Mouse (Mus musculus) liver, embryonic 14.5 days (tissue): ENCODE measurements at regions not wholly inside any gene's neighbourhood (a gene's known extent, or its start where the extent isn't known, plus 50 kb on each side); places are given as distances from the start of the nearest gene placed in this dataset.

Experiments used
- ATAC-seq: fragments of 200-750 bp; cut with Nextera tagmentation; 2 replicates; pipeline ENCODE4 v1.8.0; 2017; ENCODE audit warnings: moderate number of reproducible peaks, mild to moderate bottlenecking, moderate library complexity; ENCODE audit not compliant: insufficient read depth
- DNase-seq, 3 experiments: peaks; one replicate each; pipeline ENCODE4 v3.0.0-alpha.2; 2012 to 2013; ENCODE audit warnings: low read depth in 3 of 3, low spot score in 3 of 3
- H3K27ac ChIP-seq: fragments of 300-500 bp; sonication (generic); 2 replicates; pipeline ENCODE4 v1.5.1; 2014; ENCODE audit warnings: moderate library complexity, mild to moderate bottlenecking, control low read depth, inconsistent platforms
- H3K27me3 ChIP-seq: fragments of 300-500 bp; sonication (generic); 2 replicates; pipeline ENCODE4 v1.6.1; 2014; ENCODE audit warnings: mild to moderate bottlenecking, low read length, moderate library complexity; ENCODE audit not compliant: control insufficient read depth, insufficient read depth
- H3K36me3 ChIP-seq: fragments of 300-500 bp; sonication (generic); replicated peaks from 2 replicates; pipeline ENCODE4 v1.6.1; 2014; ENCODE audit warnings: low read depth; ENCODE audit not compliant: control insufficient read depth, insufficient read depth
- H3K4me1 ChIP-seq, 2 experiments: fragments of 200-500 bp in 1 of 2; fragments of 300-500 bp in 1 of 2; sonication (generic) in 1 of 2; replicated peaks; 2 replicates each; pipeline ENCODE4 v1.6.1; 2012 to 2014; ENCODE audit warnings: antibody characterized with exemption in 1 of 2, inconsistent platforms in 1 of 2, low read length in 1 of 2; ENCODE audit not compliant: control insufficient read depth in 2 of 2, insufficient read depth in 2 of 2
- H3K4me2 ChIP-seq: fragments of 300-500 bp; sonication (generic); 2 replicates; pipeline ENCODE4 v1.6.1; 2014; ENCODE audit warnings: low read depth, mild to moderate bottlenecking, control low read depth, moderate library complexity
- H3K4me3 ChIP-seq, 2 experiments: fragments of 200-500 bp in 1 of 2; fragments of 300-500 bp in 1 of 2; sonication (generic) in 1 of 2; 2 replicates each; pipeline ENCODE4 v1.5.1; 2012 to 2014; ENCODE audit warnings: low read depth in 2 of 2, low read length in 2 of 2, mild to moderate bottlenecking in 2 of 2, control low read depth in 1 of 2, inconsistent platforms in 1 of 2, moderate library complexity in 1 of 2; ENCODE audit not compliant: insufficient read depth in 1 of 2
- H3K9ac ChIP-seq: fragments of 300-500 bp; sonication (generic); replicated peaks from 2 replicates; pipeline ENCODE4 v1.6.1; 2014; ENCODE audit warnings: mild to moderate bottlenecking, control low read depth, moderate library complexity
- H3K9me3 ChIP-seq: fragments of 300-500 bp; sonication (generic); 2 replicates; pipeline ENCODE4 v1.6.1; 2016; ENCODE audit warnings: low read length, mixed read lengths; ENCODE audit not compliant: control insufficient read depth
- CTCF ChIP-seq: IDR thresholded peaks from 2 replicates; pipeline ENCODE4 v1.5.1; 2016; ENCODE audit warnings: antibody characterized with exemption, low read depth, control low read depth
- EP300 ChIP-seq: IDR thresholded peaks from 2 replicates; pipeline ENCODE4 v1.6.1; 2016; ENCODE audit warnings: antibody characterized with exemption, low read depth
- WGBS: fragments of 180-500 bp; shearing (Covaris S2); extraction: QIAGEN DNeasy Blood & Tissue Kit; methylation state at CpG from one replicate; pipeline ENCODE4 v1.1.7; 2014; ENCODE audit not compliant: insufficient replicate concordance; 5-methylcytosine and 5-hydroxymethylcytosine counted together

DNA sequence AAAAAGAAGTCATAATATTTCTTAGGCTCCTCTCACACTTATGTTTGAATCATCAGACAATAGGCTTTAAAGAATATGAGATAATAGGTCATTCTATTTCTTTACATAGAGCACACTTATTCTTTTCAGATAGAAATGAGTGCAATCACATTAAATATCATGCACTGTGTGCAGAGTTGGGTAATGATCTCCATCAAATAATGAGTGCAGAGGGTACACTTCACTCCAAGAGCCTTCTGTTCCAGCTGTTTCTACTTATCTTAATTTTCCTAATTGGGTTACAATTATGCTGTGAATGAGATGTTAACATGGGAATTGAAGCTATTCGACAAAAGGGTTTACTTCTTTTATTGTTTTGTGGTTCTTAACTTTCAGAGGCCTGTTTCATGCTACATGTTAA is 707.5 kb upstream of the Mdga2 start:
- Histone ChIP-seq H3K36me3 (no peaks in the 10 kb centered on the region), H3K27ac (no peak overlapping the region), H3K4me2 (no peak overlapping the region), H3K4me3 (no peak overlapping the region), H3K4me1 (no peaks in the 10 kb centered on the region), H3K27me3 (no peaks in the 10 kb centered on the region), H3K9me3 (no peaks in the 10 kb centered on the region), H3K9ac (no peak overlapping the region)
- TF ChIP-seq EP300 = no peak
- TF ChIP-seq CTCF = no peak
- no peak for ATAC-seq
- 65% methylated on average over 1 of the region's 1 CpGs for WGBS
- no peak for DNase-seq

DNA sequence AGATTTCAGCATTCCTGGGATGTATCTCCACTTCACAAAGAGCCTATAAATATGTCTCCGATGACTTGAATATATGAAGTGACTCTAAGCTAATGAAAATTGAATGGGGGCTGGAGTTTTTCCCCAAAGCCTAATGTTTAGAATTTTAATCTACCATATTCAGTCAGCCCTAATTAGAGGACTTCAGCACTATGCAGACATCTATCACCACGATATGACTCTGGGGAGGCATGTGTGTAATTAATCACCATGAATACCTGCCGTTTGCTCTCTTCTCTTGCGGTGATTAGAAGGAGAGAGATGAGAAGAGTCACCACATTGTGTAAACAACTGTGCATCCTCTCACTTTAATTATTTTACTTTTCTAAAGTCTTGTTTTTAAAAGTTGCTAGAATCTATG is 692.3 kb upstream of the Mdga2 start:
- WGBS = 66% methylated on average over 4 of the region's 4 CpGs
- H3K9me3 ChIP-seq = no peaks in the 10 kb centered on the region
- H3K4me1 ChIP-seq = no peaks in the 10 kb centered on the region
- H3K4me3 ChIP-seq = no peak overlapping the region
- H3K4me2 ChIP-seq = no peak overlapping the region
- H3K27ac ChIP-seq = no peak overlapping the region
- H3K27me3 ChIP-seq = no peaks in the 10 kb centered on the region
- H3K9ac ChIP-seq = no peak overlapping the region
- DNase-seq (no peak), ATAC-seq (no peak)
- TF ChIP-seq EP300 = no peak
- TF ChIP-seq CTCF = no peak
- H3K36me3 ChIP-seq = no peaks in the 10 kb centered on the region

DNA sequence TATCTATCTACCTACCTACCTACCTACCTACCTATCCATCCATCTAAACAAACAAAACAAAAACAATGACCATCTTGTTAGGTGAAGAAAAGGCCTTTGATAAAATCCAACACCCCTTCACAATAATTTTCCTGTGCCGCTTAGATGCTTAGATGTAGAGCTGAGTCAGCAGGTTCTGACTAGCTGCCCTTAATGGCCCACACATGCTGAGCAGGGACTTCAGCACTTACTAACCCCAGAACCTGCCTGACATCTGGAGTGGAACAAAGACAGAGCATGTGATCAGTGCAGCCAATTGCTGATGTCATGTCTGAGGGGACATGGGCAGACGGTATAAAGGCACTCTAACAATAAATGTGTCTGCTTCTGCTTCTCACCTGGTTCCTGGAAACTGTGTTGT is 664.9 kb upstream of the Mdga2 start:
- no peak for DNase-seq
- Histone ChIP-seq H3K27me3 (no peaks in the 10 kb centered on the region), H3K9ac (no peak overlapping the region), H3K4me3 (no peak overlapping the region), H3K4me1 (no peaks in the 10 kb centered on the region), H3K4me2 (no peak overlapping the region), H3K9me3 (no peaks in the 10 kb centered on the region), H3K27ac (no peak overlapping the region), H3K36me3 (no peaks in the 10 kb centered on the region)
- ATAC-seq = no peak
- TF ChIP-seq CTCF (no peak), EP300 (no peak)
- WGBS = 68% methylated on average over 2 of the region's 2 CpGs

DNA sequence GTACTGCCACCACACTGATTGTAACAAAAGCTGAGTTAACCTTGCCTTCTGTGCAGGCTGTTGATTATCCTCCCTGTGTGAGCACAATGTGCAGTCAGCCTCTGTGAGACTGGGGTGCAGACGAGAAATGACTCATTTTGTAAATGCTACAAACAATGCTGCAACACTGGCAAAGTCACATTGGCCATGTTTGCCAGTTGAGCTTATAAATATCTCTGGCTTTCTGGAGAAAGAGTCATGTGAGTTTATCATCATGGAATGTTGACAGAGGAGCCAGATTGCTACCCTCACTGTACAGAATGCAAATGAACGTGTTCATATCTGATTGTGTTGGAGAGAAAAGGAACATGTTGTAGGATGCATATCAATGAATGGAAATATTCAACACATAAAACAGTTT is 640.3 kb upstream of the Mdga2 start:
- Histone ChIP-seq H3K27ac (no peak overlapping the region), H3K27me3 (no peaks in the 10 kb centered on the region), H3K9ac (no peak overlapping the region), H3K4me1 (no peaks in the 10 kb centered on the region), H3K36me3 (no peaks in the 10 kb centered on the region), H3K4me3 (no peak overlapping the region), H3K4me2 (no peak overlapping the region), H3K9me3 (no peaks in the 10 kb centered on the region)
- TF ChIP-seq EP300 (no peak), CTCF (no peak)
- ATAC-seq (no peak), DNase-seq (no peak)
- WGBS = 68% methylated on average over 2 of the region's 2 CpGs

DNA sequence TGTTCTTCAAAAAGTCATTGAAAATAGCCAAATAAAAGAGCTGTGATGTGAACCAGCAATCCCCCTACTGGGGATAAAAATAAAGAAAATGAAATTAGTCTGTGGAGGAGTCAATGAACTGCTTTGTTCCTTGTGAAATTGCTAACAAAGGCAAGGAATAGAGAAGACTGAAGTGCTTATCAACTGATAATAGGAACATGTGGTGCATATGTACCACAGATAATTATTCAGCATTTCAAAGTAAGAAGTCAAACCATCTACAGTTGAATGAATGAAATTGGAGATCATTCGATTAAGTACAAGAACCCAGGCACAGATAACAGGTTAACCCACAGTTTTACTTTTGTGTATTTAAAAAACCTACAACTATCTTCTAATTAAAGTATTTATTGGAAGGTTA is 638.4 kb upstream of the Mdga2 start:
- no peak for DNase-seq

DNA sequence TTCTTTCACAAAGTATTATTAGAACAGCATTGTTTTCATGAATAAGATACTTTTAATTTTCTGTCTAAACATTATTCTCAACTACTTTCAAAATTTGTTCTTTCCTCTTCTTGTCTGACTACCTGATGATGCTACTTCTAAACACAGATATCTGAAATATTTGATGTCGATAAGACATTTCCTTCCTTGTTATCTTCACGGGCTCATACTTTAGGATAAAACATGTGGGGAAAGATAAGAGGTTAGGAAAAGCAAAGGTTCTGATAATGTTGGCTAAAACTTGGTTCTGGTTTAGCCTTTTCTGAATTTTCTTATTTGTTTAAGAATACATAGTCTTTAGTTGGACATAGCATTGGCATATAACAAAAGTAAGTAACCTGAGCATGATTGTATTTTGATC is 630.3 kb upstream of the Mdga2 start:
- TF ChIP-seq EP300 (no peak), CTCF (no peak)
- H3K36me3 ChIP-seq = no peaks in the 10 kb centered on the region
- ATAC-seq = no peak

More for the DNA sequence above, 638.4 kb upstream of the Mdga2 start:
- no peaks in the 10 kb centered on the region for H3K4me1 ChIP-seq
- ATAC-seq = no peak
- no peak overlapping the region for H3K9ac ChIP-seq
- WGBS = 51% methylated on average over 1 of the region's 1 CpGs
- H3K4me3 ChIP-seq = no peak overlapping the region
- H3K4me2 ChIP-seq = no peak overlapping the region
- H3K27ac ChIP-seq = no peak overlapping the region
- H3K27me3 ChIP-seq = no peaks in the 10 kb centered on the region
- TF ChIP-seq CTCF (no peak), EP300 (no peak)
- H3K36me3 ChIP-seq = no peaks in the 10 kb centered on the region
- H3K9me3 ChIP-seq = no peaks in the 10 kb centered on the region

More for the DNA sequence above, 630.3 kb upstream of the Mdga2 start:
- H3K4me2 ChIP-seq = no peak overlapping the region
- no peak overlapping the region for H3K4me3 ChIP-seq
- WGBS = 49% methylated on average over 2 of the region's 2 CpGs
- H3K9me3 ChIP-seq = no peaks in the 10 kb centered on the region
- H3K27me3 ChIP-seq = no peaks in the 10 kb centered on the region
- no peak overlapping the region for H3K27ac ChIP-seq
- no peak overlapping the region for H3K9ac ChIP-seq
- H3K4me1 ChIP-seq = no peaks in the 10 kb centered on the region
- no peak for DNase-seq
